ENCODE assay signal across 8 mouse cellular contexts in the genomic region with DNA sequence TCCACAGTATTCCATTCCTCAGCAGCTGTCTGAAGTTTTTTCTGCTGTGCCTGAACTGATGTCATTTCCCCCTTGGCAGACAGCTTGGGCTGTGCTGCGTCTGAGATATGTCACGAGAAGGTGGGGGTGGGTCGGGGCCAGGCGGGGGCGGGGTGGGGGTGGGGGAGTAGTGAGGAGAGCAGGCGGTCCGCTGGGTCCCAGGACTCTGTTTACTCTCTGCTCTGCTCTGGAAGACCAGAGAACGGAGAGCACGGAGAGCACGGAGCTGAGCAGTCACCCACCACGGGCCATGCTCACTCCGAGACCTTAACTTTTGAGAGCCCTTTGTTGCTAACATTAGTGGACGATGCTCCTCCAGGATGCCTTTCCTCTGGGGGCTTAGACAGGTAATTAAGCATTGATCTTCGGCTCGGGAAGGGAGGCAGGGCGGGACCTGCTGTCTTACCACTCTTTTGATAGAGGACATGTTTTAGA. TPM values are rescaled to one million over a fixed set of nuclear protein-coding genes. Genes with fewer than 3 reads are reported as not detected.
A peak's percentile ranks its signal among the peaks of the same experiment; 100 is the strongest.
DNase-seq lines count a peak whose midpoint lies in the region; ATAC-seq and TF ChIP-seq lines count a peak whose summit lies in the region.

No protein-coding gene starts in this region.

- H3K27me3 ChIP-seq in forebrain, embryonic 16.5 days (replicated peaks; ENCODE audit: control insufficient read depth, insufficient read depth, low read length): no peaks in the 10 kb centered on the region
- H3K27me3 ChIP-seq in hindbrain, postnatal 0 days (ENCODE audit: insufficient read depth, low read length): no peaks in the 10 kb centered on the region
- H3K27me3 ChIP-seq in lung, embryonic 16.5 days (ENCODE audit: control insufficient read depth, insufficient read depth, low read depth, low read length): no peaks in the 10 kb centered on the region
- no peaks in the 10 kb centered on the region for H3K27me3 ChIP-seq in stomach, embryonic 15.5 days (replicated peaks)

- H3K4me3 ChIP-seq in forebrain, embryonic 16.5 days (replicated peaks; ENCODE audit: low read length): no peak overlapping the region
- peak overlapping the region; percentile 20 for H3K4me3 ChIP-seq in hindbrain, postnatal 0 days (ENCODE audit: low read length)
- H3K4me3 ChIP-seq in lung, embryonic 16.5 days (ENCODE audit: low read length): peak overlapping the region; percentile 44
- H3K4me3 ChIP-seq in stomach, embryonic 15.5 days (replicated peaks): peak overlapping the region; percentile 37

- no peak for TF ChIP-seq CTCF in hindbrain, postnatal 0 days (IDR thresholded peaks at IDR 0.05; ENCODE audit: low read depth)

- H3K36me3 ChIP-seq in forebrain, embryonic 16.5 days (ENCODE audit: control insufficient read depth, insufficient read depth): no peaks in the 10 kb centered on the region
- H3K36me3 ChIP-seq in hindbrain, postnatal 0 days (ENCODE audit: insufficient read depth, low read length): no peaks in the 10 kb centered on the region
- H3K36me3 ChIP-seq in lung, embryonic 16.5 days (ENCODE audit: control insufficient read depth, insufficient read depth, low read length): no peaks in the 10 kb centered on the region; the same call in 1 of the 2 replicates
- no peaks in the 10 kb centered on the region for H3K36me3 ChIP-seq in stomach, embryonic 15.5 days

- peak; percentile 43 for ATAC-seq in forebrain, embryonic 16.5 days
- peak; percentile 31; the same call in 1 of the 2 replicates for ATAC-seq in hindbrain, postnatal 0 days
- peak; percentile 78 for ATAC-seq in lung, embryonic 16.5 days (ENCODE audit: low read depth)
- peak; percentile 62 for ATAC-seq in stomach, embryonic 15.5 days (ENCODE audit: insufficient read depth, low FRiP score, low read depth)

- H3K9ac ChIP-seq in forebrain, embryonic 16.5 days (replicated peaks; ENCODE audit: low read depth, low read length): 0 out of 2 replicates have a peak overlapping the region, but pooled peaks have one; percentile 22
- H3K9ac ChIP-seq in hindbrain, postnatal 0 days (replicated peaks; ENCODE audit: low read length): peak overlapping the region; percentile 29
- H3K9ac ChIP-seq in lung, embryonic 16.5 days (ENCODE audit: low read length): peak overlapping the region; percentile 53
- H3K9ac ChIP-seq in stomach, embryonic 15.5 days: no peak overlapping the region

- H3K9me3 ChIP-seq in forebrain, embryonic 16.5 days (ENCODE audit: control insufficient read depth, low read length): no peaks in the 10 kb centered on the region
- no peaks in the 10 kb centered on the region for H3K9me3 ChIP-seq in hindbrain, postnatal 0 days (ENCODE audit: low read length)
- no peaks in the 10 kb centered on the region for H3K9me3 ChIP-seq in lung, embryonic 16.5 days (ENCODE audit: control insufficient read depth, low read length)
- no peaks in the 10 kb centered on the region for H3K9me3 ChIP-seq in stomach, embryonic 15.5 days

- 0 out of 2 replicates have a peak overlapping the region, but pooled peaks have one; percentile 14 for H3K27ac ChIP-seq in forebrain, embryonic 16.5 days (ENCODE audit: low read length)
- peak overlapping the region; percentile 46 for H3K27ac ChIP-seq in hindbrain, postnatal 0 days
- H3K27ac ChIP-seq in lung, embryonic 16.5 days (ENCODE audit: low read length): peak overlapping the region; percentile 94
- peak overlapping the region; percentile 84 for H3K27ac ChIP-seq in stomach, embryonic 15.5 days

- peak overlapping the region; percentile 26 for H3K4me2 ChIP-seq in forebrain, embryonic 16.5 days (ENCODE audit: low read length)
- peak overlapping the region; percentile 36 for H3K4me2 ChIP-seq in hindbrain, postnatal 0 days (ENCODE audit: low read depth, low read length)
- peak overlapping the region; percentile 63 for H3K4me2 ChIP-seq in lung, embryonic 16.5 days (ENCODE audit: low read depth, low read length)
- peak overlapping the region; percentile 62 for H3K4me2 ChIP-seq in stomach, embryonic 15.5 days

- peak; percentile 48 for DNase-seq in embryo, embryonic 11.5 days (ENCODE audit: low read depth, low spot score)
- DNase-seq in hindbrain, postnatal 0 days (ENCODE audit: low spot score): peak; percentile 48
- no peak for DNase-seq in left cerebral cortex, adult 18-20 months (ENCODE audit: low spot score in 2 of 2)
- DNase-seq in ovary, postnatal 10 days (ENCODE audit: low spot score): no peak
- no peak for DNase-seq in left cerebral cortex, adult 8-10 months (ENCODE audit: low spot score in 2 of 2)

- H3K4me1 ChIP-seq in forebrain, embryonic 16.5 days (replicated peaks; ENCODE audit: control insufficient read depth, insufficient read depth, low read length): peaks cover 38% of the 10 kb centered on the region
- H3K4me1 ChIP-seq in hindbrain, postnatal 0 days (ENCODE audit: insufficient read depth, low read length): peaks cover 29% of the 10 kb centered on the region
- H3K4me1 ChIP-seq in lung, embryonic 16.5 days (replicated peaks; ENCODE audit: control insufficient read depth, insufficient read depth, low read length): peaks cover 75% of the 10 kb centered on the region
- peaks cover 60% of the 10 kb centered on the region for H3K4me1 ChIP-seq in stomach, embryonic 15.5 days

- WGBS in forebrain, embryonic 16.5 days: 8% methylated on average over 15 of the region's 16 CpGs
- WGBS in hindbrain, postnatal 0 days: 8% methylated on average over 16 of the region's 16 CpGs
- WGBS in lung, embryonic 16.5 days: 2% methylated on average over 16 of the region's 16 CpGs
- WGBS in stomach, embryonic 15.5 days: 6% methylated on average over 16 of the region's 16 CpGs

RNA-seq across cellular contexts. Expression of a gene that starts 24.3 kb away (rescaled TPM):
- polyA plus RNA-seq in forebrain, embryonic 16.5 days (2015; fragmentation: Nextera tagmentation; extraction: Ambion mirVana): 39.1 and 41.3 TPM in 2 replicates
- 52.3 and 56.9 TPM in 2 replicates for total RNA-seq in hindbrain, postnatal 0 days (2014; rRNA removed)
- polyA plus RNA-seq in hindbrain, postnatal 0 days (2015; fragmentation: Nextera tagmentation; extraction: Ambion mirVana): 30.3 and 31.6 TPM in 2 replicates
- 43.9 and 44.0 TPM in 2 replicates for polyA plus RNA-seq in lung, embryonic 16.5 days (2015; fragmentation: Nextera tagmentation; extraction: Ambion mirVana)
- 40.4 and 42.8 TPM in 2 replicates for polyA plus RNA-seq in stomach, embryonic 15.5 days (2015; fragmentation: Nextera tagmentation; extraction: Ambion mirVana)
- 10 to 100 TPM; 34.9 to 37.9 TPM for total RNA-seq in left cerebral cortex, adult 18-20 months (2021)
- 10 to 100 TPM; 32.7 to 41.5 (median 38.5) TPM for total RNA-seq in left cerebral cortex, adult 8-10 months (2022)

RNA-seq across cellular contexts. Expression of a gene that starts 49.7 kb away (rescaled TPM):
- 0.33 TPM in 1 of 2 replicates, not detected in the other for polyA plus RNA-seq in forebrain, embryonic 16.5 days (2015; fragmentation: Nextera tagmentation; extraction: Ambion mirVana)
- not detected in 2 replicates for total RNA-seq in hindbrain, postnatal 0 days (2014; rRNA removed)
- polyA plus RNA-seq in hindbrain, postnatal 0 days (2015; fragmentation: Nextera tagmentation; extraction: Ambion mirVana): not detected in 2 replicates
- 0.09 and 0.38 TPM in 2 replicates for polyA plus RNA-seq in lung, embryonic 16.5 days (2015; fragmentation: Nextera tagmentation; extraction: Ambion mirVana)
- not detected in 2 replicates for polyA plus RNA-seq in stomach, embryonic 15.5 days (2015; fragmentation: Nextera tagmentation; extraction: Ambion mirVana)
- not detected for total RNA-seq in left cerebral cortex, adult 18-20 months (2021)
- total RNA-seq in left cerebral cortex, adult 8-10 months (2022): not detected

RNA-seq across cellular contexts. Expression of a gene that starts 50.1 kb away (rescaled TPM):
- 14.3 and 14.8 TPM in 2 replicates for polyA plus RNA-seq in forebrain, embryonic 16.5 days (2015; fragmentation: Nextera tagmentation; extraction: Ambion mirVana)
- total RNA-seq in hindbrain, postnatal 0 days (2014; rRNA removed): 8.1 and 10.2 TPM in 2 replicates
- polyA plus RNA-seq in hindbrain, postnatal 0 days (2015; fragmentation: Nextera tagmentation; extraction: Ambion mirVana): 12.0 and 13.0 TPM in 2 replicates
- polyA plus RNA-seq in lung, embryonic 16.5 days (2015; fragmentation: Nextera tagmentation; extraction: Ambion mirVana): 24.6 and 28.4 TPM in 2 replicates
- polyA plus RNA-seq in stomach, embryonic 15.5 days (2015; fragmentation: Nextera tagmentation; extraction: Ambion mirVana): 21.9 and 23.8 TPM in 2 replicates
- 1 to 10 TPM; 3.5 to 5.6 TPM for total RNA-seq in left cerebral cortex, adult 18-20 months (2021)
- total RNA-seq in left cerebral cortex, adult 8-10 months (2022): 1 to 10 TPM; 4.3 to 5.6 (median 4.8) TPM

RNA-seq across cellular contexts. Expression of a gene that starts 50.2 kb away (rescaled TPM):
- polyA plus RNA-seq in forebrain, embryonic 16.5 days (2015; fragmentation: Nextera tagmentation; extraction: Ambion mirVana): 226 and 246 TPM in 2 replicates
- total RNA-seq in hindbrain, postnatal 0 days (2014; rRNA removed): 66.2 and 71.1 TPM in 2 replicates
- 220 and 224 TPM in 2 replicates for polyA plus RNA-seq in hindbrain, postnatal 0 days (2015; fragmentation: Nextera tagmentation; extraction: Ambion mirVana)
- polyA plus RNA-seq in lung, embryonic 16.5 days (2015; fragmentation: Nextera tagmentation; extraction: Ambion mirVana): 113 and 118 TPM in 2 replicates
- polyA plus RNA-seq in stomach, embryonic 15.5 days (2015; fragmentation: Nextera tagmentation; extraction: Ambion mirVana): 98.2 and 103 TPM in 2 replicates
- total RNA-seq in left cerebral cortex, adult 18-20 months (2021): 100 to 1,000 TPM; 122 to 128 TPM
- 100 to 1,000 TPM in 3 of 4 experiments, 10 to 100 TPM in 1; 94.2 to 133 (median 116) TPM for total RNA-seq in left cerebral cortex, adult 8-10 months (2022)

Comparison
In these comparisons a context has a peak if more than half of its experiments do, and no peak if none do; other contexts are left out.
1. DNase-seq: peak in embryo, embryonic 11.5 days (single experiment) and hindbrain, postnatal 0 days (single experiment); none in left cerebral cortex, adult 18-20 months (0 of 2), ovary, postnatal 10 days (single experiment) and left cerebral cortex, adult 8-10 months (0 of 2).
2. H3K27ac ChIP-seq: peak in every context shown above with its lines; median percentile 94 in lung, embryonic 16.5 days; 84 in stomach, embryonic 15.5 days; 46 in hindbrain, postnatal 0 days; 14 in forebrain, embryonic 16.5 days.
3. Peak in every context shown above with its lines, with median percentiles within 50 percentile points of each other: ATAC-seq and H3K4me2 ChIP-seq.